Mouse (Mus musculus) liver, postnatal 0 days (tissue): ENCODE measurements around the gene Fndc3a. TPM values are rescaled to one million over a fixed set of nuclear protein-coding genes. Genes with fewer than 3 reads are reported as not detected.

Source experiments
- ATAC-seq: fragments of 200-750 bp; cut with Nextera tagmentation; 2 replicates; pipeline ENCODE4 v1.8.0; 2017; ENCODE audit warnings: mild to moderate bottlenecking, moderate library complexity
- DNase-seq: peaks from one replicate; pipeline ENCODE4 v3.0.0-alpha.2; 2016
- H3K27ac ChIP-seq: fragments of 300-500 bp; sonication (generic); 2 replicates; pipeline ENCODE4 v1.5.1; 2014; ENCODE audit warnings: antibody characterized with exemption, moderate library complexity, mild to moderate bottlenecking, low read depth
- H3K27me3 ChIP-seq: fragments of 300-500 bp; sonication (generic); 2 replicates; pipeline ENCODE4 v1.6.1; 2014; ENCODE audit warnings: low read length, control low read depth, mixed read lengths; ENCODE audit not compliant: insufficient read depth
- H3K36me3 ChIP-seq: fragments of 300-500 bp; sonication (generic); replicated peaks from 2 replicates; pipeline ENCODE4 v1.6.1; 2014; ENCODE audit warnings: mild to moderate bottlenecking, control low read depth, low read length, moderate library complexity, mixed read lengths; ENCODE audit not compliant: insufficient read depth
- H3K4me1 ChIP-seq: fragments of 300-500 bp; sonication (generic); 2 replicates; pipeline ENCODE4 v1.6.1; 2014; ENCODE audit warnings: antibody characterized with exemption, mild to moderate bottlenecking, control low read depth; ENCODE audit not compliant: insufficient read depth
- H3K4me2 ChIP-seq: fragments of 300-500 bp; sonication (generic); 2 replicates; pipeline ENCODE4 v1.6.1; 2014; ENCODE audit warnings: low read depth, mild to moderate bottlenecking, low read length, moderate library complexity, mixed read lengths
- H3K4me3 ChIP-seq: fragments of 300-500 bp; sonication (generic); 2 replicates; pipeline ENCODE4 v1.5.1; 2014; ENCODE audit warnings: low read depth, low read length
- H3K9ac ChIP-seq: fragments of 300-500 bp; sonication (generic); replicated peaks from 2 replicates; pipeline ENCODE4 v1.6.1; 2014; ENCODE audit warnings: mild to moderate bottlenecking, moderate library complexity
- H3K9me3 ChIP-seq: fragments of 300-500 bp; sonication (generic); 2 replicates; pipeline ENCODE4 v1.6.1; 2016; ENCODE audit warnings: mild to moderate bottlenecking, control low read depth, low read length, mixed read lengths
- CTCF ChIP-seq: sonication (generic); IDR thresholded peaks from 2 replicates; pipeline ENCODE4 v1.5.1; 2016; ENCODE audit warnings: antibody characterized with exemption, low read depth
- EP300 ChIP-seq: IDR thresholded peaks from 2 replicates; pipeline ENCODE4 v1.6.1; 2016; ENCODE audit warnings: antibody characterized with exemption, low read depth, mild to moderate bottlenecking
- WGBS: fragments of 180-500 bp; shearing (Covaris S2); extraction: QIAGEN DNeasy Blood & Tissue Kit; methylation state at CpG from one replicate; pipeline ENCODE4 v1.1.7; 2014; ENCODE audit not compliant: insufficient replicate concordance; 5-methylcytosine and 5-hydroxymethylcytosine counted together
- polyA plus RNA-seq: library from polyadenylated mRNA; unstranded; fragments of >200 nt; fragmentation: Nextera tagmentation; extraction: Ambion mirVana; gene quantifications from 2 replicates; pipeline ENCODE4 v1.2.1, GENCODE M21; 2015

The Fndc3a gene
- polyA plus RNA-seq, 1 experiment from 2014 or later = 11.9 TPM

DNA sequence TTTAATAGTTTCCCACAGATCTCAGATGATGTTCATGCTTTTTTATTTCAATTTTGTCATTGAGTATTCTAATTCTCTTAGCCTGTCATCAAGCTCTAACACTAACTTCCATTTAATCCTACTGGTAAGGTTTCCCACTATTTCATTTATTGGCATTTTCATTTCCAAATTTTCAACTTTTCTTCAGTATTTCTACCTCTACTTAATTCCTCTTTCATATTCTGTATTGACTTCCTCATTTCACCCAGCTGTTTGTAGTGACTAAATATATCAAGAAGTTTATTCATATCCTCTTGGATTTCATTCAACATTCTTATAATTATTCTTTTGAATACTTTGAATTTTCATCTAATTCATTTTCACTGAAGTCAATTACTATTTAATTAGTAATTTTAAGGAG, 20.3 kb downstream of the Fndc3a start:
- H3K9me3 ChIP-seq = no peaks in the 10 kb centered on the region
- no peak for DNase-seq
- TF ChIP-seq EP300 (no peak), CTCF (no peak)
- H3K27ac ChIP-seq = no peak overlapping the region
- H3K9ac ChIP-seq = no peak overlapping the region
- no peak overlapping the region for H3K4me3 ChIP-seq
- no peaks in the 10 kb centered on the region for H3K4me1 ChIP-seq
- no peak overlapping the region for H3K4me2 ChIP-seq
- ATAC-seq = no peak
- no peaks in the 10 kb centered on the region for H3K27me3 ChIP-seq
- H3K36me3 ChIP-seq = no peaks in the 10 kb centered on the region; the same call in 1 of the 2 replicates

DNA sequence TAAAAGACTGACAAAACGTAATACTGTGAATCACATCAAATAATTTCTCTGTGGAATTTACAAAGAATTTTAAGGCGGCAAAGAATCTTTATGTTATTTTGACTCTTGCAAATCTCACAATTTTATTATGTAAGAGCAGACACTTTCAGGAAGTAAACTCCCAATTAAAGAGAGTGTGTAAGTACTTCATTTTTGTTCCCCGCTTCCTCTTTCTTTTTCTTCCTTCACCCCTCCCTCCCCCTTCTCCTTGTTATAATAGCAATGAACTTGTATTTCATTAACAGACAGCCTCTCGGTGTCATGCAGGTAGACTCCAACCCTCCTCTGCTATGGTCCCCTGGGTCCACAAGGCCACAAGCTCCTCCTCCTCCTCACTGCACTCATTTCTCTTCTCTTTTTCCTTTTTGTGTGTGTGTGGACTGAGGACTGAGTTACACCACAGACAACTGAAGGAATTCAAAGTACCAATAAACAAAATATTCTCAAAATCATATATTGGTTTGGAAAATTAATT, 24.9 kb downstream of the Fndc3a start:
- no peaks in the 10 kb centered on the region for H3K27me3 ChIP-seq
- WGBS = 59% methylated on average over 4 of the region's 4 CpGs
- H3K9me3 ChIP-seq = no peaks in the 10 kb centered on the region
- no peaks in the 10 kb centered on the region for H3K36me3 ChIP-seq
- H3K4me2 ChIP-seq = no peak overlapping the region
- no peak overlapping the region for H3K4me3 ChIP-seq
- no peak overlapping the region for H3K9ac ChIP-seq
- no peaks in the 10 kb centered on the region for H3K4me1 ChIP-seq
- TF ChIP-seq CTCF = no peak
- no peak for TF ChIP-seq EP300
- DNase-seq = no peak
- ATAC-seq = no peak
- no peak overlapping the region for H3K27ac ChIP-seq

DNA sequence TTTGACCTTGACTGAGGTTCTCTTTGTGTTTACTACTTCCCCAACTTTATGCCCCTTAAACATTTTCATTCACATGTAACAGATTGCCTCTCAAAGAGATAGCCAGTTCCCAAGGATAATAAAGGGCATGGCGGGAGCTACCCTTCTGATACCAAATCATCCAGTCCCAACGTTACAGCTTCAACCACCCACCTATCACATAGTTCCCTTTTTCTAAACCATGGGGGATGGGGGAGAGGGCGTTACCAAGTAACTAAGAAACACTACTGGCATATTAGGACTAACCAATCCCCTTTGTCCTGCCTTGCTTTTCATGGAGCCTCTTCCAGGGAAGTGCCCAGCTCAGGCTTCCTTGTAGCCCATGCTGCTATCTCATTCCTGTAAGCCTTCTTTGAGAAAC, 32.6 kb downstream of the Fndc3a start:
- no peaks in the 10 kb centered on the region for H3K4me1 ChIP-seq
- H3K4me3 ChIP-seq = no peak overlapping the region
- TF ChIP-seq EP300 = no peak
- no peak for TF ChIP-seq CTCF
- 53% methylated on average over 3 of the region's 3 CpGs for WGBS
- H3K4me2 ChIP-seq = no peak overlapping the region
- no peaks in the 10 kb centered on the region for H3K27me3 ChIP-seq
- no peaks in the 10 kb centered on the region for H3K9me3 ChIP-seq
- DNase-seq (no peak), ATAC-seq (no peak)
- H3K27ac ChIP-seq = no peak overlapping the region
- no peak overlapping the region for H3K9ac ChIP-seq
- H3K36me3 ChIP-seq = no peaks in the 10 kb centered on the region

DNA sequence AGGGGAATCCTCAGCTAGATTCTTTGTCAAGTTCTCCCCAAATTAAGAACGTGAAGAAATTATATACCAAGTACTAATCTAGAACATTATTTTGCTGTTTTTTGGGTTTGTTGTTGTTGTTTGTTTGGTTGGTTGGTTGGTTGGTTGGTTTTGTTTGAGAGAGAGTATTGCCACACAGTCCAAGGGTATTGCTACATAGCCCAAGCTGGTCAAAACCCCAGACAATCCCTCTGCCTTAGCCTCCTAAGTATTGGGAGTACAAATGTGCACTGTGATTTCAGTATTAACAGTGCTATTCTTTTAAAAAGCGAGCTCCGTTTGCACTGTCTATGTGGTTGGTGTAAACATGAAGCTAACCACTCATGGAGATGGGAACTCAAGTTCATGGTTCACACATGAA, 37.9 kb downstream of the Fndc3a start:
- DNase-seq (no peak), ATAC-seq (no peak)
- H3K27ac ChIP-seq = no peak overlapping the region
- H3K27me3 ChIP-seq = no peaks in the 10 kb centered on the region
- no peaks in the 10 kb centered on the region for H3K9me3 ChIP-seq
- no peak overlapping the region for H3K4me3 ChIP-seq
- no peak overlapping the region for H3K4me2 ChIP-seq
- no peak for TF ChIP-seq CTCF
- no peak for TF ChIP-seq EP300
- no peak overlapping the region for H3K9ac ChIP-seq
- H3K36me3 ChIP-seq = no peaks in the 10 kb centered on the region
- no peaks in the 10 kb centered on the region for H3K4me1 ChIP-seq
- WGBS = 81% methylated on average over 3 of the region's 3 CpGs

DNA sequence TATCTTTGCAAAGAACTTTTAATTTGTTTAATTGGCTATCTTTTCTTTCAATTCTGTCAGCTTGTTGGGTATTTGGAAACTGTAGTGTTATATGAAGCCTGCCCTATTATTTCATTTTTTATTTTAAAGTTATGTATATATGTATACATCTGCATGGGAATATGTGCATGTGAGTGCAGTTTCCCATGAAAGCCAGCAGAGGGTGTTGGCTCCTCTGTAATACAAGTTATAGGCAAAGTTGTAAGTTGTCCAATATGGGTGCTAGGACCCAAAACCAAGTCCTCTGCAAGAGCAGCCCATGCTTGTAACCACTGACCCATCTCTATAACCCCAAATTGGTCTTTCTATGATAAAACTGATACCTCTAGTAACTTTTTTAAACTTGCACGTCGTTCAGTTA, 38.8 kb downstream of the Fndc3a start:
- DNase-seq = no peak
- no peak overlapping the region for H3K9ac ChIP-seq
- no peak for ATAC-seq
- WGBS = 84% methylated on average over 2 of the region's 2 CpGs
- no peak overlapping the region for H3K4me2 ChIP-seq
- no peak overlapping the region for H3K27ac ChIP-seq
- H3K4me1 ChIP-seq = no peaks in the 10 kb centered on the region
- H3K4me3 ChIP-seq = no peak overlapping the region
- no peaks in the 10 kb centered on the region for H3K27me3 ChIP-seq
- TF ChIP-seq EP300 = no peak
- TF ChIP-seq CTCF = peak; percentile 33
- H3K36me3 ChIP-seq = no peaks in the 10 kb centered on the region
- no peaks in the 10 kb centered on the region for H3K9me3 ChIP-seq

DNA sequence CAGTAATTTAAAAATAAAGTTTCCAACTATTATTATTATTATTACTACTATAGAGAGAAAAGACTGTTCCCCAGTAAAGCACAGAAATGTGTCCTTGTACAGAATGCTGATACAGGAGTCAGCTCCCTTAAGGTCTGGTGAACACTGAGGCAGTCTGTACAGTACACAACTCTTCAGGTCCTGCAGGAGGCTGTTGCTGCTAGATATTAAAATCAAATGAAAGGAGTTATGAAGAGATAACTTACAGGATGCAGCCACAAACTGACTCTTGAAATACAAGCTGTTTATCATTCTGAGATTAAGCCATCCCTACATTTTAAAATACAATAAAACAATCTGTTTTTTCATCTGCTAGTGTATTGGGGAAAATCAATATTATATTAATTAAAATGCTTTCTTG, 60.5 kb downstream of the Fndc3a start:
- no peak for DNase-seq

DNA sequence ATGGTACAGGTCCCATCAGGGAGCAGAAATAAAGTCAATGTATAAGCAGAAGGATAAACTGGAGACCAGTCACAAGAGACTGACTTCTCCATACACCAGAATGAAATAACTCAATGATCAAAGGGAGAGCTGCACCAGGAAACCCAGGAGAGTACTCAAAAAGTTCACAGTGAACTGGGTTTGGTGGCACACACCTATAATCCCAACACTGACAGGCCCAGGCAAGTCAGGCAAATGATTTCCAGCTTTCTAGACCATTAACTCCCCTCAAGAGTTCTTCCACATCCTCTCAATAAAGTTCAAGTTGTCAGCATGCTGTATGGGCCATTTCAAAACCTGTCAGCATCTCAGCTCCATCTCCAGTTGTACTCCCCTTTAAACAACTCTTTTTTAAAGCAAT, 64.3 kb downstream of the Fndc3a start:
- Histone ChIP-seq H3K9ac (no peak overlapping the region), H3K36me3 (peaks cover 10% of the 10 kb centered on the region), H3K27ac (no peak overlapping the region), H3K4me2 (no peak overlapping the region), H3K9me3 (no peaks in the 10 kb centered on the region), H3K4me1 (no peaks in the 10 kb centered on the region), H3K27me3 (no peaks in the 10 kb centered on the region), H3K4me3 (no peak overlapping the region)
- ATAC-seq = no peak
- TF ChIP-seq EP300 = no peak
- TF ChIP-seq CTCF = no peak
- DNase-seq = no peak

More for the DNA sequence above, 60.5 kb downstream of the Fndc3a start:
- no peak for ATAC-seq
- TF ChIP-seq EP300 (peak; percentile 48), CTCF (no peak)
- Histone ChIP-seq H3K27me3 (no peaks in the 10 kb centered on the region), H3K9ac (no peak overlapping the region), H3K9me3 (no peaks in the 10 kb centered on the region), H3K4me1 (no peaks in the 10 kb centered on the region), H3K27ac (no peak overlapping the region), H3K4me2 (no peak overlapping the region), H3K4me3 (no peak overlapping the region), H3K36me3 (peaks cover 11% of the 10 kb centered on the region)
